ENCODE assay signal across 8 mouse cellular contexts in the genomic region with DNA sequence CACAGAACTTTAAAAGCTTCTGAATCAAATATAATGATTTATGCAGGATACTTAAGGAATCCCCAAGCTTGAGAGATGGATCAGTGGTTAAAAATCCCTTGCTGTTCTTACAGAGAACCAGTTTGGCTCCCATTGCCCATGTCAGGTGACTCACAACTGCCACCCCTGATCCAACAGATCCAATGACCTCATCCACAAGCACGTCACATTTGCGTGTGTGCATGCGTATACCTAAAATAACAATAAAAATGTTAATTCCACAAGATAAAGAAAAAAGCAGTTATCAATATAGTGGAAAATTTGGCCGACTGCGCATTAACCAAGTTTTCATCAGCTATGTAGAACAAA. TPM values are rescaled to one million over a fixed set of nuclear protein-coding genes. Genes with fewer than 3 reads are reported as not detected.
DNase-seq lines count a peak whose midpoint lies in the region; ATAC-seq and TF ChIP-seq lines count a peak whose summit lies in the region.

No protein-coding gene starts in this region.

- WGBS in liver, embryonic 13.5 days (ENCODE audit: insufficient replicate concordance) = 57% methylated on average over 5 of the region's 5 CpGs
- WGBS in lung, adult 2 months = 56% methylated on average over 5 of the region's 5 CpGs

- H3K36me3 ChIP-seq in testis, adult 2 months (ENCODE audit: control insufficient read depth, insufficient read depth, low read length) = no peaks in the 10 kb centered on the region
- H3K36me3 ChIP-seq in liver, embryonic 13.5 days = no peaks in the 10 kb centered on the region

- TF ChIP-seq CTCF in testis, adult 2 months (IDR thresholded peaks at IDR 0.05; ENCODE audit: control insufficient read depth, insufficient read depth, insufficient replicate concordance, low read depth, low read length) = no peak
- no peak for TF ChIP-seq CTCF in lung, adult 2 months (IDR thresholded peaks at IDR 0.05; ENCODE audit: insufficient read depth, low read length)

- peak overlapping the region; percentile 76 for H3K4me3 ChIP-seq in testis, adult 2 months (ENCODE audit: control insufficient read depth, low read depth, low read length)
- peak overlapping the region; percentile 52 for H3K4me3 ChIP-seq in liver, embryonic 13.5 days (replicated peaks)
- no peak overlapping the region for H3K4me3 ChIP-seq in lung, adult 2 months (replicated peaks; ENCODE audit: extremely low read depth, low read depth, low read length)

- no peak for TF ChIP-seq POLR2A in testis, adult 2 months (IDR thresholded peaks at IDR 0.05; ENCODE audit: control insufficient read depth, low read depth, low read length)
- no peak for TF ChIP-seq POLR2A in lung, adult 2 months (IDR thresholded peaks at IDR 0.05; ENCODE audit: borderline replicate concordance, extremely low read depth, low read depth, low read length)

- no peaks in the 10 kb centered on the region for H3K9me3 ChIP-seq in liver, embryonic 13.5 days (replicated peaks)

- H3K9ac ChIP-seq in liver, embryonic 13.5 days = no peak overlapping the region

- H3K27me3 ChIP-seq in testis, adult 2 months (ENCODE audit: control insufficient read depth, insufficient read depth, low read length) = no peaks in the 10 kb centered on the region
- peaks cover 9% of the 10 kb centered on the region; the same call in 1 of the 2 replicates for H3K27me3 ChIP-seq in liver, embryonic 13.5 days

- DNase-seq in cerebellum, adult 11-12 months = peak; percentile 45
- DNase-seq in cerebellum, postnatal 4 days (ENCODE audit: low spot score in 2 of 2) = no peak
- no peak for DNase-seq in testis, postnatal 14 days (ENCODE audit: low spot score)
- DNase-seq in liver, embryonic 13.5 days = no peak
- DNase-seq in T-cell, adult 2 months (ENCODE audit: low spot score) = no peak
- DNase-seq in lung, adult 2 months = no peak
- no peak for DNase-seq in adrenal gland, adult 18-20 months (ENCODE audit: low spot score in 2 of 2)

- H3K27ac ChIP-seq in testis, adult 2 months (ENCODE audit: control insufficient read depth, insufficient read depth, low read depth, low read length) = no peak overlapping the region
- no peak overlapping the region for H3K27ac ChIP-seq in liver, embryonic 13.5 days

- peak overlapping the region; percentile 71 for H3K4me2 ChIP-seq in liver, embryonic 13.5 days

- H3K4me1 ChIP-seq in testis, adult 2 months (ENCODE audit: control insufficient read depth, insufficient read depth, low read length) = peaks cover 7% of the 10 kb centered on the region
- peaks cover 10% of the 10 kb centered on the region for H3K4me1 ChIP-seq in liver, embryonic 13.5 days (replicated peaks)
- no peaks in the 10 kb centered on the region for H3K4me1 ChIP-seq in lung, adult 2 months (ENCODE audit: control insufficient read depth, insufficient read depth, low read length)

- ATAC-seq in liver, embryonic 13.5 days (ENCODE audit: low read depth) = no peak

RNA-seq across cellular contexts. Expression of a gene that starts 0.7 kb away (rescaled TPM):
- polyA plus RNA-seq in testis, adult 2 months (2012; rRNA removed) = 1.6 and 1.7 TPM in 2 replicates
- polyA plus RNA-seq in liver, embryonic 13.5 days (2015; fragmentation: Nextera tagmentation; extraction: Ambion mirVana) = 0.24 and 0.38 TPM in 2 replicates
- 0.06 and 0.19 TPM in 2 replicates for polyA plus RNA-seq in lung, adult 2 months (2012; rRNA removed)
- 1 to 10 TPM; 2.0 to 2.8 TPM for total RNA-seq in adrenal gland, adult 18-20 months (2021)

RNA-seq across cellular contexts. Expression of a gene that starts 13.5 kb away (rescaled TPM):
- polyA plus RNA-seq in testis, adult 2 months (2012; rRNA removed) = 0.45 TPM in 1 of 2 replicates, not detected in the other
- polyA plus RNA-seq in liver, embryonic 13.5 days (2015; fragmentation: Nextera tagmentation; extraction: Ambion mirVana) = 9.7 and 10.9 TPM in 2 replicates
- polyA plus RNA-seq in lung, adult 2 months (2012; rRNA removed) = 19.7 and 23.3 TPM in 2 replicates
- 1 to 10 TPM in 1 of 2 experiments, under 1 TPM in 1; 0.76 to 1.1 TPM for total RNA-seq in adrenal gland, adult 18-20 months (2021)

RNA-seq across cellular contexts. Expression of a gene that starts 24.1 kb away (rescaled TPM):
- not detected in 2 replicates for polyA plus RNA-seq in testis, adult 2 months (2012; rRNA removed)
- polyA plus RNA-seq in liver, embryonic 13.5 days (2015; fragmentation: Nextera tagmentation; extraction: Ambion mirVana) = not detected in 2 replicates
- 45.0 and 76.2 TPM in 2 replicates for polyA plus RNA-seq in lung, adult 2 months (2012; rRNA removed)
- total RNA-seq in adrenal gland, adult 18-20 months (2021) = not detected

RNA-seq across cellular contexts. Expression of a gene that starts 26.3 kb away (rescaled TPM):
- polyA plus RNA-seq in testis, adult 2 months (2012; rRNA removed) = 539 and 573 TPM in 2 replicates
- polyA plus RNA-seq in liver, embryonic 13.5 days (2015; fragmentation: Nextera tagmentation; extraction: Ambion mirVana) = not detected in 2 replicates
- 0.24 TPM in 1 of 2 replicates, not detected in the other for polyA plus RNA-seq in lung, adult 2 months (2012; rRNA removed)
- under 1 TPM; 0.26 to 0.40 TPM for total RNA-seq in adrenal gland, adult 18-20 months (2021)

RNA-seq across cellular contexts. Expression of a gene that starts 33.6 kb away (rescaled TPM):
- polyA plus RNA-seq in testis, adult 2 months (2012; rRNA removed) = 249 and 286 TPM in 2 replicates
- 0.17 and 0.20 TPM in 2 replicates for polyA plus RNA-seq in liver, embryonic 13.5 days (2015; fragmentation: Nextera tagmentation; extraction: Ambion mirVana)
- polyA plus RNA-seq in lung, adult 2 months (2012; rRNA removed) = 0.22 and 0.45 TPM in 2 replicates
- total RNA-seq in adrenal gland, adult 18-20 months (2021) = under 1 TPM in 1 of 2 experiments, not detected in 1; 0.19 TPM

Comparison
In these comparisons a context has a peak if more than half of its experiments do, and no peak if none do; other contexts are left out.
1. RNA of a gene that starts 24.1 kb away (polyA plus RNA-seq): 45.0 to 76.2 TPM in lung, adult 2 months; not detected in testis, adult 2 months and not detected in liver, embryonic 13.5 days; every median in the first group is over 10 times any median in the second.